Mouse (Mus musculus): Measurements from ENCODE around the gene 4430402I18Rik. TPM values are rescaled to one million over a fixed set of nuclear protein-coding genes. Genes with fewer than 3 reads are reported as not detected.

The 4430402I18Rik gene
- total RNA-seq, 4 experiments from 2014 or later, result 26.9 to 31.3 (median 29.9) TPM

GRCm38 (mm10) chr19:28902111-28902510 is 65.5 kb downstream of the 4430402I18Rik start:
- DNase-seq (ENCODE audit: low spot score), result no peak

- no peak for DNase-seq (ENCODE audit: low spot score)
Observed at GRCm38 (mm10) chr19:28900771-28901170, 66.8 kb downstream of the 4430402I18Rik start.

- DNase-seq (ENCODE audit: low spot score), result no peak
Observed at GRCm38 (mm10) chr19:28897497-28897896, 70.1 kb downstream of the 4430402I18Rik start.

GRCm38 (mm10) chr19:28896639-28897038 is 71.0 kb downstream of the 4430402I18Rik start:
- DNase-seq (ENCODE audit: low spot score), result no peak

- no peak for DNase-seq (ENCODE audit: low spot score)
Observed at GRCm38 (mm10) chr19:28891864-28892263, 75.7 kb downstream of the 4430402I18Rik start.

- no peak for DNase-seq (ENCODE audit: low spot score)
Observed at GRCm38 (mm10) chr19:28891238-28891637, 76.4 kb downstream of the 4430402I18Rik start.

GRCm38 (mm10) chr19:28889251-28889650 is 78.3 kb downstream of the 4430402I18Rik start:
- DNase-seq (ENCODE audit: low spot score), result no peak

- DNase-seq (ENCODE audit: low spot score), result peak; percentile 21
Observed at GRCm38 (mm10) chr19:28888496-28888895, 79.1 kb downstream of the 4430402I18Rik start.

- no peak for DNase-seq (ENCODE audit: low spot score)
Observed at GRCm38 (mm10) chr19:28883126-28883525, 84.5 kb downstream of the 4430402I18Rik start.

GRCm38 (mm10) chr19:28879476-28879875 is 88.1 kb downstream of the 4430402I18Rik start:
- DNase-seq (ENCODE audit: low spot score), result no peak

- DNase-seq (ENCODE audit: low spot score), result no peak
Observed at GRCm38 (mm10) chr19:28870351-28870750, 97.2 kb downstream of the 4430402I18Rik start.

GRCm38 (mm10) chr19:28869251-28869855 is 98.2 kb downstream of the 4430402I18Rik start:
- no peak for DNase-seq (ENCODE audit: low spot score)

- DNase-seq (ENCODE audit: low spot score), result no peak
Observed at GRCm38 (mm10) chr19:28865501-28865900, 102.1 kb downstream of the 4430402I18Rik start.

GRCm38 (mm10) chr19:28864981-28865380 is 102.6 kb downstream of the 4430402I18Rik start:
- DNase-seq (ENCODE audit: low spot score), result no peak

GRCm38 (mm10) chr19:28863626-28864025 is 104.0 kb downstream of the 4430402I18Rik start:
- DNase-seq (ENCODE audit: low spot score), result no peak

- DNase-seq (ENCODE audit: low spot score), result no peak
Observed at GRCm38 (mm10) chr19:28860246-28860645, 107.4 kb downstream of the 4430402I18Rik start.

- no peak for DNase-seq (ENCODE audit: low spot score)
Observed at GRCm38 (mm10) chr19:28854831-28855230, 112.8 kb downstream of the 4430402I18Rik start.

- DNase-seq (ENCODE audit: low spot score), result no peak
Observed at GRCm38 (mm10) chr19:28852001-28852400, 115.6 kb downstream of the 4430402I18Rik start.

GRCm38 (mm10) chr19:28850510-28850909 is 117.1 kb downstream of the 4430402I18Rik start:
- DNase-seq (ENCODE audit: low spot score), result no peak

- DNase-seq (ENCODE audit: low spot score), result no peak
Observed at GRCm38 (mm10) chr19:28844946-28845710, 122.5 kb downstream of the 4430402I18Rik start.

Measured in heart, adult 8-10 months (tissue).